22 mouse cellular contexts compared by ENCODE assay signal in genomic region chr5:76670183-76670582, GRCm38 (mm10). TPM values are rescaled to one million over a fixed set of nuclear protein-coding genes. Genes with fewer than 3 reads are reported as not detected.
A peak's percentile ranks its signal among the peaks of the same experiment; 100 is the strongest.
DNase-seq lines count a peak whose midpoint lies in the region; ATAC-seq and TF ChIP-seq lines count a peak whose summit lies in the region.
"Had no signal": no experiment of that assay in that cellular context is flagged by ENCODE, and none has a peak within 500 bp of the region (broad histone marks: within the 10 kb centered on the region; RNA-seq: fewer than 3 reads in every experiment).

No protein-coding gene starts in this region.

- no peak overlapping the region for H3K4me2 ChIP-seq in forebrain, embryonic 16.5 days (ENCODE audit: low read length)
- no peak overlapping the region for H3K4me2 ChIP-seq in forebrain, embryonic 11.5 days (ENCODE audit: low read depth, low read length, severe bottlenecking)
- no peak overlapping the region for H3K4me2 ChIP-seq in neural tube, embryonic 15.5 days
- H3K4me2 ChIP-seq: embryonic facial prominence, embryonic 13.5 days; embryonic facial prominence, embryonic 15.5 days; forebrain, embryonic 12.5 days had no signal

- no peak for DNase-seq in forebrain, embryonic 11.5 days (ENCODE audit: low spot score)
- DNase-seq in frontal cortex, adult 2 months (ENCODE audit: extremely low spot score in 1 of 2, low spot score in 1 of 2): no peak
- DNase-seq in layer of hippocampus, adult 2 months (ENCODE audit: low spot score in 2 of 2): no peak
- no peak for DNase-seq in layer of hippocampus, adult 11-12 months (ENCODE audit: low spot score)
- no peak for DNase-seq in neural tube, embryonic 10.5 days (ENCODE audit: extremely low spot score, low spot score)
- DNase-seq: adrenal gland, adult 2 months; adrenal gland, postnatal 10 days; adrenal gland, postnatal 25 days; cerebellum, adult 11 months; cerebellum, adult 18-20 months; cerebellum, adult 8-10 months; cerebellum, adult 9-11 months; cerebellum, postnatal 14 days; cerebellum, postnatal 36 days; embryo, embryonic 11 days had no signal

- H3K27me3 ChIP-seq in forebrain, embryonic 16.5 days (replicated peaks; ENCODE audit: control insufficient read depth, insufficient read depth, low read length): no peaks in the 10 kb centered on the region
- no peaks in the 10 kb centered on the region for H3K27me3 ChIP-seq in forebrain, embryonic 11.5 days (ENCODE audit: control insufficient read depth, insufficient read depth, low read length)
- no peaks in the 10 kb centered on the region for H3K27me3 ChIP-seq in neural tube, embryonic 15.5 days (replicated peaks)
- H3K27me3 ChIP-seq: embryonic facial prominence, embryonic 13.5 days; embryonic facial prominence, embryonic 15.5 days; forebrain, embryonic 12.5 days had no signal

- H3K9me3 ChIP-seq in forebrain, embryonic 16.5 days (ENCODE audit: control insufficient read depth, low read length): no peaks in the 10 kb centered on the region
- H3K9me3 ChIP-seq in forebrain, embryonic 11.5 days (ENCODE audit: control insufficient read depth, low read length): no peaks in the 10 kb centered on the region
- H3K9me3 ChIP-seq in neural tube, embryonic 15.5 days (replicated peaks): no peaks in the 10 kb centered on the region
- H3K9me3 ChIP-seq: embryonic facial prominence, embryonic 13.5 days; embryonic facial prominence, embryonic 15.5 days; forebrain, embryonic 12.5 days had no signal

- H3K4me1 ChIP-seq in forebrain, embryonic 16.5 days (replicated peaks; ENCODE audit: control insufficient read depth, insufficient read depth, low read length): peaks cover 18% of the 10 kb centered on the region
- H3K4me1 ChIP-seq in forebrain, embryonic 11.5 days (replicated peaks; ENCODE audit: control insufficient read depth, insufficient read depth, low read length): 0 out of 2 replicates have a peak, but pooled peaks cover 2% of the 10 kb centered on the region
- H3K4me1 ChIP-seq in neural tube, embryonic 15.5 days: peaks cover 39% of the 10 kb centered on the region
- H3K4me1 ChIP-seq: embryonic facial prominence, embryonic 13.5 days; embryonic facial prominence, embryonic 15.5 days had no signal

- WGBS in forebrain, embryonic 16.5 days: 78% methylated on average over 10 of the region's 10 CpGs
- 95% methylated on average over 10 of the region's 10 CpGs for WGBS in forebrain, embryonic 11.5 days
- WGBS in neural tube, embryonic 15.5 days: 94% methylated on average over 10 of the region's 10 CpGs

- ATAC-seq in forebrain, embryonic 16.5 days: peak; percentile 42; the same call in 1 of the 2 replicates
- no peak for ATAC-seq in forebrain, embryonic 11.5 days (replicated peaks; ENCODE audit: low FRiP score)
- ATAC-seq in frontal cortex, adult (ENCODE audit: low TSS enrichment): peak; percentile 70; the same call in 1 of the 2 replicates
- ATAC-seq in neural tube, embryonic 15.5 days (ENCODE audit: low FRiP score): no peak

- no peak for TF ChIP-seq CTCF in layer of hippocampus, adult 2 months (conservative IDR thresholded peaks at IDR 0.05)

- no peaks in the 10 kb centered on the region for H3K36me3 ChIP-seq in forebrain, embryonic 16.5 days (ENCODE audit: control insufficient read depth, insufficient read depth)
- H3K36me3 ChIP-seq in forebrain, embryonic 11.5 days (ENCODE audit: control insufficient read depth, insufficient read depth, low read length): no peaks in the 10 kb centered on the region
- no peaks in the 10 kb centered on the region for H3K36me3 ChIP-seq in neural tube, embryonic 15.5 days
- H3K36me3 ChIP-seq: embryonic facial prominence, embryonic 15.5 days had no signal

- H3K9ac ChIP-seq in forebrain, embryonic 16.5 days (replicated peaks; ENCODE audit: low read depth, low read length): no peak overlapping the region
- H3K9ac ChIP-seq in forebrain, embryonic 11.5 days (ENCODE audit: low read length): no peak overlapping the region
- no peak overlapping the region for H3K9ac ChIP-seq in neural tube, embryonic 15.5 days (replicated peaks)
- H3K9ac ChIP-seq: embryonic facial prominence, embryonic 13.5 days; embryonic facial prominence, embryonic 15.5 days; forebrain, embryonic 12.5 days had no signal

- no peak overlapping the region for H3K27ac ChIP-seq in forebrain, embryonic 16.5 days (ENCODE audit: low read length)
- H3K27ac ChIP-seq in forebrain, embryonic 11.5 days (ENCODE audit: low read depth, low read length): no peak overlapping the region
- H3K27ac ChIP-seq in layer of hippocampus, adult 2 months: peak overlapping the region; percentile 73
- 0 out of 2 replicates have a peak overlapping the region, but pooled peaks have one; percentile 13 for H3K27ac ChIP-seq in neural tube, embryonic 15.5 days (replicated peaks)
- H3K27ac ChIP-seq: embryonic facial prominence, embryonic 13.5 days; embryonic facial prominence, embryonic 15.5 days; forebrain, embryonic 12.5 days had no signal

- no peak overlapping the region for H3K4me3 ChIP-seq in forebrain, embryonic 16.5 days (replicated peaks; ENCODE audit: low read length)
- no peak overlapping the region for H3K4me3 ChIP-seq in forebrain, embryonic 11.5 days (ENCODE audit: low read depth, low read length)
- peak overlapping the region; percentile 23; the same call in 1 of the 2 replicates for H3K4me3 ChIP-seq in layer of hippocampus, adult 2 months
- H3K4me3 ChIP-seq in neural tube, embryonic 15.5 days (replicated peaks): no peak overlapping the region
- H3K4me3 ChIP-seq: embryonic facial prominence, embryonic 13.5 days; embryonic facial prominence, embryonic 15.5 days; erythroblast, embryonic 14.5 days; forebrain, embryonic 12.5 days had no signal

RNA-seq across cellular contexts. Expression of gene C530008M17Rik, which starts 13.9 kb away (rescaled TPM):
- 74.6 and 77.0 TPM in 2 replicates for polyA plus RNA-seq in forebrain, embryonic 16.5 days (2015; fragmentation: Nextera tagmentation; extraction: Ambion mirVana)
- polyA plus RNA-seq in forebrain, embryonic 11.5 days (2014; fragmentation: Nextera tagmentation; extraction: Ambion mirVana): 39.8 and 40.6 TPM in 2 replicates
- polyA plus RNA-seq in frontal cortex, adult 2 months (2012; rRNA removed): 33.1 and 38.0 TPM in 2 replicates
- total RNA-seq in layer of hippocampus, adult 2 months (2021): 10 to 100 TPM; 89.9 to 92.4 TPM
- polyA plus RNA-seq in neural tube, embryonic 15.5 days (2015; fragmentation: Nextera tagmentation; extraction: Ambion mirVana): 45.1 and 57.1 TPM in 2 replicates

Comparison
In these comparisons a context has a peak if more than half of its experiments do, and no peak if none do; other contexts are left out.
1. ATAC-seq: peak in forebrain, embryonic 16.5 days (single experiment) and frontal cortex, adult (single experiment); none in forebrain, embryonic 11.5 days (single experiment) and neural tube, embryonic 15.5 days (single experiment).
2. H3K27ac ChIP-seq: peak in layer of hippocampus, adult 2 months (single experiment) and neural tube, embryonic 15.5 days (single experiment); none in forebrain, embryonic 16.5 days (single experiment) and forebrain, embryonic 11.5 days (single experiment).